Mouse (Mus musculus) heart, postnatal 0 days (tissue): ENCODE measurements around the gene Chst15. TPM values are rescaled to one million over a fixed set of nuclear protein-coding genes. Genes with fewer than 3 reads are reported as not detected.

Source experiments
- ATAC-seq: fragments of 200-750 bp; cut with Nextera tagmentation; 2 replicates; pipeline ENCODE4 v1.8.0; 2017; ENCODE audit warnings: low read depth, moderate number of reproducible peaks, moderate library complexity; ENCODE audit not compliant: insufficient read depth
- DNase-seq: peaks from one replicate; pipeline ENCODE4 v3.0.0-alpha.2; 2016; ENCODE audit warnings: low spot score
- H3K27ac ChIP-seq: fragments of 300-500 bp; sonication (generic); 2 replicates; pipeline ENCODE4 v1.5.1; 2014; ENCODE audit warnings: low read depth, mild to moderate bottlenecking
- H3K27me3 ChIP-seq: fragments of 300-500 bp; sonication (generic); 2 replicates; pipeline ENCODE4 v1.6.1; 2014; ENCODE audit warnings: low read length, mixed read lengths; ENCODE audit not compliant: control insufficient read depth, insufficient read depth
- H3K36me3 ChIP-seq: fragments of 300-500 bp; sonication (generic); replicated peaks from 2 replicates; pipeline ENCODE4 v1.6.1; 2014; ENCODE audit warnings: low read length, mixed read lengths; ENCODE audit not compliant: control insufficient read depth, insufficient read depth
- H3K4me1 ChIP-seq: fragments of 300-500 bp; sonication (generic); 2 replicates; pipeline ENCODE4 v1.6.1; 2014; ENCODE audit warnings: antibody characterized with exemption; ENCODE audit not compliant: control insufficient read depth, insufficient read depth
- H3K4me2 ChIP-seq: fragments of 300-500 bp; sonication (generic); 2 replicates; pipeline ENCODE4 v1.6.1; 2014; ENCODE audit warnings: low read depth, mild to moderate bottlenecking, low read length, moderate library complexity
- H3K4me3 ChIP-seq: fragments of 300-500 bp; sonication (generic); 2 replicates; pipeline ENCODE4 v1.5.1; 2014; ENCODE audit warnings: low read depth, low read length
- H3K9ac ChIP-seq: fragments of 300-500 bp; sonication (generic); replicated peaks from 2 replicates; pipeline ENCODE4 v1.6.1; 2014; ENCODE audit warnings: low read depth, low read length, mixed read lengths
- H3K9me3 ChIP-seq: fragments of 300-500 bp; sonication (generic); replicated peaks from 2 replicates; pipeline ENCODE4 v1.6.1; 2016; ENCODE audit warnings: low read length; ENCODE audit not compliant: control insufficient read depth
- CTCF ChIP-seq: IDR thresholded peaks from 2 replicates; pipeline ENCODE4 v1.5.1; 2016; ENCODE audit warnings: antibody characterized with exemption, control low read depth, low read depth
- EP300 ChIP-seq: IDR thresholded peaks from 2 replicates; pipeline ENCODE4 v1.6.1; 2016; ENCODE audit warnings: antibody characterized with exemption, low read depth
- WGBS: fragments of 180-500 bp; shearing (Covaris S2); extraction: QIAGEN DNeasy Blood & Tissue Kit; methylation state at CpG from one replicate; pipeline ENCODE4 v1.1.7; 2014; 5-methylcytosine and 5-hydroxymethylcytosine counted together
- polyA plus RNA-seq: library from polyadenylated mRNA; unstranded; fragments of >200 nt; fragmentation: Nextera tagmentation; extraction: Ambion mirVana; gene quantifications from 2 replicates; pipeline ENCODE4 v1.2.1, GENCODE M21; 2015
- total RNA-seq: library from RNA; depleted of rRNA; stranded (reverse); fragments of >200 nt; gene quantifications from 2 replicates; pipeline ENCODE4 v1.2.3, GENCODE M21; 2014; ENCODE audit warnings: low replicate concordance

The Chst15 gene
- total and polyA plus RNA-seq, 2 experiments from 2014 or later, result 4.3 to 5.8 TPM

DNA sequence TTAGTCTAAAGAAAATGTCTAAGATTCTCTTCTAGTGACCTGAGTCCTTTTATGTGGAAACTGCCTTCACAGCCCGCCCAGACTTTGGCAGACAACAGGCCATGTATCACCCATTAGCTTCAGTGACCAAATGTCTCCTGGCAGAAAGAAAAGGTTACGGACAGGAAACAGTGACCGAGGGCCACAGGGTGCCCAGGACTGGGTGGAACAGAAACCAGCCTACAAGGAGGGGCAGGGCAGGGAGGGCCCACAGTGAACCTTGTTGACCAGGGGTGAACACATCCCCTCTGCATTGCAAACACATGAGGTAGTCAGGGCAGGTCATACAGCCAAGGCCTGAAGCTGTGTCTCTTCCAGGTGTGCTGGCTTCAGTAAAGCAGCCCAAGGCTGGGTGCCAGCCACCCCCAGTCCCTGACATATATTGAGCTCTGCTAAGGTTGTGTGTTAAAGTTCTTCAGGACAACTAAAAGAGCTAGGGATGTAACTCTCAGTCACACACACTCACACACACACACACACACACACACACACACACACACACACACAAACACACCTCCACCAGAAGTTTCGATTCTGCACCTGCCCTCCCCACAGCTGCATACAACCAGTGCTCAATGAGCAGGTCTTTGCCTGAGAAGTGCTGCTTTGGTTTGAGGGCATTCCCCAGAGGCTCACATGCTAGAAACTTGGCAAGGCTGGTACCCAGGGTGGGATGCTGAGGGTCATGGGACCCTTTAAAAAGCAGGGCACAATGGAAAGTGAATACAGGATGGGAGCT is 49.1 kb downstream of the Chst15 start:
- Histone ChIP-seq H3K4me1 (no peaks in the 10 kb centered on the region), H3K36me3 (peaks cover 9% of the 10 kb centered on the region; the same call in 1 of the 2 replicates), H3K4me3 (no peak overlapping the region), H3K27ac (no peak overlapping the region), H3K27me3 (no peaks in the 10 kb centered on the region), H3K9ac (no peak overlapping the region), H3K9me3 (no peaks in the 10 kb centered on the region; the same call in 1 of the 2 replicates), H3K4me2 (no peak overlapping the region)
- DNase-seq (no peak), ATAC-seq (no peak)
- 88% methylated on average over 4 of the region's 4 CpGs for WGBS
- TF ChIP-seq CTCF, result no peak
- TF ChIP-seq EP300, result no peak

DNA sequence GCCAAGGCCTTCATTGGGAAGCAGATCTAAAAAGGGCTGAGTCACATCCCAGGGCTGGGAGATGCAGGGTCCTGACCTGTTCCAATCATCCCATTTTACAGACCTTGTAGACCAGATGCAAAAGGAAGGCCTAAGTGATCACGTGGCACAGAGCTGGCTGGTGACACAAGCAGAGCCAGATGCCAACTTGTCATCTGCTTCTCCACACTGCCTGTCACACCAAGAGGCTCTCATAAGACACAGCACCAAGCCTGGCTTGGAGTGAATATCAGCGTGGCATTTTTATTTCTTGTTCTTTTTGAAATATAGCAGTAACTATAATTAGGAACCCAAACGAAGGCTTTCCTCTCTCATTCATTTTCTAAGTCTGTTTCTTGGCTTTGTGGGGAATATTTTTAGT is 52.3 kb downstream of the Chst15 start:
- H3K9ac ChIP-seq, result no peak overlapping the region
- TF ChIP-seq CTCF, result no peak
- no peak for TF ChIP-seq EP300
- no peaks in the 10 kb centered on the region for H3K4me1 ChIP-seq
- no peaks in the 10 kb centered on the region for H3K9me3 ChIP-seq
- no peak overlapping the region for H3K4me2 ChIP-seq
- ATAC-seq, result no peak
- H3K4me3 ChIP-seq, result no peak overlapping the region
- WGBS, result 33% methylated on average over 3 of the region's 3 CpGs
- no peak for DNase-seq
- no peaks in the 10 kb centered on the region for H3K27me3 ChIP-seq
- no peak overlapping the region for H3K27ac ChIP-seq
- H3K36me3 ChIP-seq, result peaks cover 9% of the 10 kb centered on the region; the same call in 1 of the 2 replicates

DNA sequence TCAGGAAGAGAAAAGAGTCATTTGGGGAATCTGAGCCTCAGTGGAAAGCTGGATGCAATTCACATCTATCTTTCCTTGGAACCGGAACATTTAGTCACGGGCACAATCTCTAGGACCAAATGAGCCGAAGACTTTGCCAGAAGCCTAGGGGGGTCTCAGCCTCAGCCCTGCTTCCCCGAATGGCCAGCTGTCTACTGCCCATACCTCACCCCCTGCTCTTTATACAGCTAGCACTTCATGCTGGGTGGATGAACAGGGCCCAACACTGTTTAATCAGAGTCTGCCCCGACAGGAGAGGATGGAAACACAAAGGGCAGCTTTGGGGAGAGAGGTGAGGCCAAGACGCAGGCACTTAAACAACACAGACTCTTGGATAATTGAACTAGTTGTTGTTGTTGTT is 53.8 kb downstream of the Chst15 start:
- TF ChIP-seq CTCF, result no peak
- no peak for TF ChIP-seq EP300
- Histone ChIP-seq H3K4me3 (no peak overlapping the region), H3K4me1 (no peaks in the 10 kb centered on the region), H3K4me2 (no peak overlapping the region), H3K9ac (no peak overlapping the region), H3K27ac (no peak overlapping the region), H3K9me3 (no peaks in the 10 kb centered on the region), H3K27me3 (no peaks in the 10 kb centered on the region), H3K36me3 (0 out of 2 replicates have a peak, but pooled peaks cover 4% of the 10 kb centered on the region)
- DNase-seq (no peak), ATAC-seq (no peak)
- 62% methylated on average over 6 of the region's 6 CpGs for WGBS

DNA sequence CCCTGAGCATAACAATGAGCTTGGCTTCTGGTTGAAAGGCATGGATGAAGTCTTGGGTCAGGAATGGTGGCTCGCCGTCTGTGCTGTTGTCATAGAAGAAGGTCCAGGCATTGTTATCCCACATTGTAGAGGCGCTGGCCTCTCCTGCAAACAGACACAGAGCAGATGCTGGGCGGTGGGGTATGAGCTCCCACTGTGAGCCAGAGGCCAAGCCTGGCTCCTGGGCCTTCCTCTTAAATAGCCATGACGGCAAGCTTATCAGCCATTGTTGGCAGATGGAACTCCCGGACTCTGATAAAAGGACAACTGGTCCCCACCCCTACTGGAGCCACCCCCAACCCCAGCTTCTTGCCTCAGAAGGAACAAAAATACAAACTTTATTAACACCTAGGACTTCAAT is 54.3 kb downstream of the Chst15 start:
- H3K4me2 ChIP-seq, result no peak overlapping the region
- no peak; the same call in 1 of the 2 replicates for ATAC-seq
- H3K9ac ChIP-seq, result no peak overlapping the region
- H3K27ac ChIP-seq, result no peak overlapping the region
- H3K36me3 ChIP-seq, result 0 out of 2 replicates have a peak, but pooled peaks cover 4% of the 10 kb centered on the region
- no peak for DNase-seq
- no peaks in the 10 kb centered on the region for H3K27me3 ChIP-seq
- no peak for TF ChIP-seq CTCF
- no peak for TF ChIP-seq EP300
- no peaks in the 10 kb centered on the region for H3K4me1 ChIP-seq
- H3K9me3 ChIP-seq, result no peaks in the 10 kb centered on the region
- WGBS, result 39% methylated on average over 6 of the region's 6 CpGs
- no peak overlapping the region for H3K4me3 ChIP-seq

DNA sequence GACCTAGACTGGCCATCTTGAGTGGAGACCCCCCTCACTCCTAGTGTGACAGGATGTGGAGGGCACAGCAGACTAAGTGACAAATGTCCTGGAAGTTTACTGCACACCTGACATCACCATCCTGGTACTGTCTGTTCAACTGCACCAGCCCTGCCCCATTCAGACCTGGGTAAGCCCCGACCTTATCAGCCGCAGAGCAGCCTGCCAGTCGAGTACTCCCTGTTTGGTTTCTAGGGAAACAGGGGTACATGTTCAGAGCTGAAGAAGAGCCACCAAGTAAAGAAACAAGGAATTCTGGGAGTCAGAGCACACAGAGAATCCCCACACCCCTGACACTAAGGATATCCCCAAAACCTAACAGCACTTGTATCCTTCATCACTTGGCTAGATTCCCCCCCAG is 55.1 kb downstream of the Chst15 start:
- H3K36me3 ChIP-seq, result 0 out of 2 replicates have a peak, but pooled peaks cover 4% of the 10 kb centered on the region
- ATAC-seq, result no peak
- 27% methylated on average over 3 of the region's 3 CpGs for WGBS

More for the DNA sequence above, 55.1 kb downstream of the Chst15 start:
- no peaks in the 10 kb centered on the region for H3K27me3 ChIP-seq
- H3K9ac ChIP-seq, result no peak overlapping the region
- H3K9me3 ChIP-seq, result no peaks in the 10 kb centered on the region
- no peak overlapping the region for H3K4me2 ChIP-seq
- no peak overlapping the region for H3K27ac ChIP-seq
- no peaks in the 10 kb centered on the region for H3K4me1 ChIP-seq
- TF ChIP-seq CTCF (no peak), EP300 (no peak)
- no peak for DNase-seq
- no peak overlapping the region for H3K4me3 ChIP-seq
